ENCODE assay signal across 9 mouse cellular contexts in the genomic region with DNA sequence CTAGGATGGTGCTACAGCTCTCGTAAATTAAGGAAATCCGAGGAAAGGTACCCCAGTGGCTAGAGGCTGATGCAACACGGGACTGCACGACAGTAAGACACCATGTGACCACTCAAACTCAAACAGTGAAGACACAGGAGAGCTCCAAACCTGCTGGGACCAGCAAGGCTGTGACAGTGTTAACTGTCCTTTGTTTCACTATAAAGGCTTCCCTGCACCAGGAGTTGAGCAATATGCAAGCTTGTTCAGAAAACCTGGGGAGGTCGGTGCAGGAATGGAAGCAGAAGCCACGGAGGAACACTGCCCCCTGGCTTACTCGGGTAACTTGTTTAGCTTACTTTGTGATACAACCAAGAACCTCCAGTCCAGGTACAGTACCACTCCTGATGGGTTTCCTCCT. TPM values are rescaled to one million over a fixed set of nuclear protein-coding genes. Genes with fewer than 3 reads are reported as not detected.
A peak's percentile ranks its signal among the peaks of the same experiment; 100 is the strongest.
DNase-seq lines count a peak whose midpoint lies in the region; ATAC-seq lines count a peak whose summit lies in the region.
"Had no signal": no experiment of that assay in that cellular context is flagged by ENCODE, and none has a peak within 500 bp of the region (broad histone marks: within the 10 kb centered on the region; RNA-seq: fewer than 3 reads in every experiment).

No protein-coding gene starts in this region.

- 0 out of 2 replicates have a peak, but pooled peaks have one; percentile 45 for ATAC-seq in embryonic facial prominence, embryonic 14.5 days (ENCODE audit: low read depth)

- no peaks in the 10 kb centered on the region for H3K36me3 ChIP-seq in embryonic facial prominence, embryonic 14.5 days (ENCODE audit: control insufficient read depth, insufficient read depth, low read length)
- H3K36me3 ChIP-seq in embryonic facial prominence, embryonic 10.5 days (replicated peaks): no peaks in the 10 kb centered on the region
- H3K36me3 ChIP-seq: midbrain, embryonic 12.5 days had no signal

- H3K27ac ChIP-seq in embryonic facial prominence, embryonic 14.5 days (replicated peaks; ENCODE audit: low read depth, low read length): no peak overlapping the region
- no peak overlapping the region for H3K27ac ChIP-seq in embryonic facial prominence, embryonic 10.5 days (replicated peaks)
- H3K27ac ChIP-seq in brown adipose tissue, adult 24 weeks (replicated peaks; ENCODE audit: low read depth, low read length): no peak overlapping the region
- H3K27ac ChIP-seq: midbrain, embryonic 12.5 days had no signal

- peaks cover 10% of the 10 kb centered on the region for H3K4me1 ChIP-seq in embryonic facial prominence, embryonic 14.5 days (ENCODE audit: control insufficient read depth, insufficient read depth, low read length)
- peaks cover 15% of the 10 kb centered on the region for H3K4me1 ChIP-seq in embryonic facial prominence, embryonic 10.5 days
- peaks cover 3% of the 10 kb centered on the region for H3K4me1 ChIP-seq in brown adipose tissue, adult 24 weeks (ENCODE audit: control insufficient read depth, insufficient read depth, insufficient read length, low read length)

- no peaks in the 10 kb centered on the region for H3K27me3 ChIP-seq in embryonic facial prominence, embryonic 14.5 days (replicated peaks; ENCODE audit: control insufficient read depth, insufficient read depth, low read length)
- H3K27me3 ChIP-seq in embryonic facial prominence, embryonic 10.5 days (replicated peaks; ENCODE audit: low read depth, poor library complexity, severe bottlenecking): no peaks in the 10 kb centered on the region
- H3K27me3 ChIP-seq: midbrain, embryonic 12.5 days had no signal

- WGBS in embryonic facial prominence, embryonic 14.5 days: 56% methylated on average over 7 of the region's 7 CpGs
- WGBS in embryonic facial prominence, embryonic 10.5 days: 62% methylated on average over 7 of the region's 7 CpGs

- peak; percentile 33 for DNase-seq in embryonic facial prominence, embryonic 14.5 days (ENCODE audit: low spot score)
- no peak for DNase-seq in embryonic facial prominence, embryonic 10.5 days (ENCODE audit: low spot score)
- peak; percentile 88 for DNase-seq in 416B (ENCODE audit: low read depth)
- peak; percentile 33 to 52 for DNase-seq in lung, postnatal 4 days
- DNase-seq in c-Kit-positive CD71-positive TER-119-positive erythroid progenitor cells, embryonic 14.5 days (ENCODE audit: low spot score): no peak
- no peak for DNase-seq in layer of hippocampus, adult 9-11 months
- DNase-seq in layer of hippocampus, adult 11-12 months (ENCODE audit: low spot score): no peak

- H3K9me3 ChIP-seq in embryonic facial prominence, embryonic 14.5 days (ENCODE audit: control insufficient read depth, low read length): no peaks in the 10 kb centered on the region
- H3K9me3 ChIP-seq in embryonic facial prominence, embryonic 10.5 days: no peaks in the 10 kb centered on the region
- H3K9me3 ChIP-seq: midbrain, embryonic 12.5 days had no signal

- no peak overlapping the region for H3K9ac ChIP-seq in embryonic facial prominence, embryonic 14.5 days (ENCODE audit: low read depth, low read length)
- H3K9ac ChIP-seq: midbrain, embryonic 12.5 days had no signal

- H3K4me3 ChIP-seq in embryonic facial prominence, embryonic 14.5 days (ENCODE audit: low read depth, low read length): no peak overlapping the region
- H3K4me3 ChIP-seq in embryonic facial prominence, embryonic 10.5 days: no peak overlapping the region
- 0 out of 2 replicates have a peak overlapping the region, but pooled peaks have one; percentile 12 for H3K4me3 ChIP-seq in brown adipose tissue, adult 24 weeks (ENCODE audit: insufficient read depth, low read depth, low read length)
- H3K4me3 ChIP-seq: midbrain, embryonic 12.5 days had no signal

- H3K4me2 ChIP-seq in embryonic facial prominence, embryonic 14.5 days (ENCODE audit: low read depth, low read length): no peak overlapping the region
- H3K4me2 ChIP-seq: midbrain, embryonic 12.5 days had no signal

RNA-seq across cellular contexts. Expression of gene Sub1, which starts 40.4 kb away (rescaled TPM):
- 668 and 685 TPM in 2 replicates for polyA plus RNA-seq in embryonic facial prominence, embryonic 14.5 days (2014; fragmentation: Nextera tagmentation; extraction: Ambion mirVana)
- polyA plus RNA-seq in embryonic facial prominence, embryonic 10.5 days (2016; fragmentation: Nextera tagmentation; extraction: Ambion mirVana): 772 and 811 TPM in 2 replicates
- polyA plus RNA-seq in brown adipose tissue, adult 24 weeks (2012; ENCODE audit: insufficient read depth, insufficient read length, missing spikeins): 220 and 238 TPM in 2 replicates

Comparison
In these comparisons a context has a peak if more than half of its experiments do, and no peak if none do; other contexts are left out.
1. DNase-seq: peak in embryonic facial prominence, embryonic 14.5 days (single experiment), 416B (single experiment) and lung, postnatal 4 days (2 of 2); none in embryonic facial prominence, embryonic 10.5 days (single experiment), c-Kit-positive CD71-positive TER-119-positive erythroid progenitor cells, embryonic 14.5 days (single experiment), layer of hippocampus, adult 9-11 months (single experiment) and layer of hippocampus, adult 11-12 months (single experiment).